Mouse (Mus musculus): ENCODE results near the gene Ppm1n. TPM values are rescaled to one million over a fixed set of nuclear protein-coding genes. Genes with fewer than 3 reads are reported as not detected.

Ppm1n gene
- polyA plus RNA-seq, 1 experiment from 2014 or later: not detected

DNA sequence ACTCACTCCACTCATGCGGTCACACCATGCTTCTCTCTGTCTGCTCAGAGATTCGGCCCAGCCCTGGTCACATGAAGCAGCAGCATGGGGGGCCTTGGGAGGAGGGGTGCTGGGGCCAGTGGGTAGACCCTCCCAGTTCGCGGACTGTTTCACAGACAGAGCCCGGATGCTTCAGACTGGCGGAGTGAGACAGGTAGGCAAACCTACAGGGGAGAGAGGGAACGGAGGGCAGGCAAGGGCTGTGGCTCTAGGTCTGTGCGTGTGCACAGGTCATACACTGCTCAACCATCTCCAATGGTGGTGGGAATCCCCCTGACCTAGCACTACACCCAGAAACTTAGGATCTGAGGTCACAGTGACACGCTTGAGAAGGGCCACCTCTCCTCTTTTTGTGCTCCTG lies 39.6 kb upstream of the Ppm1n start:
- Histone ChIP-seq H3K4me1 (peaks cover 7% of the 10 kb centered on the region; the same call in 1 of the 2 replicates), H3K4me3 (peak overlapping the region; percentile 47), H3K9ac (peak overlapping the region; percentile 28; the same call in 1 of the 2 replicates), H3K27ac (no peak overlapping the region), H3K36me3 (no peaks in the 10 kb centered on the region), H3K9me3 (no peaks in the 10 kb centered on the region), H3K27me3 (peaks cover 49% of the 10 kb centered on the region), H3K4me2 (replicated peaks) (peak overlapping the region; percentile 83)
- peak; percentile 58 for ATAC-seq (ENCODE audit: insufficient number of reproducible peaks, insufficient read depth, low FRiP score, low TSS enrichment)
- WGBS: 19% methylated on average over 9 of the region's 9 CpGs

- Histone ChIP-seq H3K4me3 (no peak overlapping the region), H3K4me2 (replicated peaks) (no peak overlapping the region), H3K4me1 (peaks cover 7% of the 10 kb centered on the region; the same call in 1 of the 2 replicates), H3K27me3 (peaks cover 48% of the 10 kb centered on the region), H3K9me3 (no peaks in the 10 kb centered on the region), H3K36me3 (no peaks in the 10 kb centered on the region), H3K9ac (no peak overlapping the region), H3K27ac (no peak overlapping the region)
- 80% methylated on average over 7 of the region's 7 CpGs for WGBS
- ATAC-seq (ENCODE audit: insufficient number of reproducible peaks, insufficient read depth, low FRiP score, low TSS enrichment): no peak
These were observed 38.8 kb upstream of the Ppm1n start for GRCm38 (mm10) chr7:19318676-19319075.

DNA sequence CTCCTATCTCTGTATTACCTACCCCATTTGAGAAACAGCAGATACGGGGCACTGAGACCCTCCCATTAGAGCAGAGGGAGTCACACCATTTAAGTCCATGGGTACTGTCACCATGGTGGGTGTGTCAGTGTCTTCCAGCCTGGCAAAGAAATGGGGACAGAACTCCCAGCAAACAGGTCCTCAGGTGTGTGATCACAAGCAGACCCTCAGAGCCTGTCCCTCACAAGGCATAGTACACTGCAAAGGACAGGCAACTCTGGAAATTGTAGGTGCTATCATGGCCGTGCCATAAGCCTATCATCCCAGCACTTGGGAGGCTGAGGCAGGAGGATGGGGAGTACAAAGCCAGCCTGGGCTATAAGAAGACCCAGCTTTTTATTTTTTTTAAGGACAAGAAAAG lies 38.3 kb upstream of the Ppm1n start:
- Histone ChIP-seq H3K4me2 (replicated peaks) (no peak overlapping the region), H3K9me3 (no peaks in the 10 kb centered on the region), H3K36me3 (no peaks in the 10 kb centered on the region), H3K4me1 (peaks cover 7% of the 10 kb centered on the region; the same call in 1 of the 2 replicates), H3K27ac (no peak overlapping the region), H3K4me3 (no peak overlapping the region), H3K9ac (no peak overlapping the region), H3K27me3 (peaks cover 52% of the 10 kb centered on the region)
- WGBS: 62% methylated on average over 2 of the region's 2 CpGs
- no peak for ATAC-seq (ENCODE audit: insufficient number of reproducible peaks, insufficient read depth, low FRiP score, low TSS enrichment)

DNA sequence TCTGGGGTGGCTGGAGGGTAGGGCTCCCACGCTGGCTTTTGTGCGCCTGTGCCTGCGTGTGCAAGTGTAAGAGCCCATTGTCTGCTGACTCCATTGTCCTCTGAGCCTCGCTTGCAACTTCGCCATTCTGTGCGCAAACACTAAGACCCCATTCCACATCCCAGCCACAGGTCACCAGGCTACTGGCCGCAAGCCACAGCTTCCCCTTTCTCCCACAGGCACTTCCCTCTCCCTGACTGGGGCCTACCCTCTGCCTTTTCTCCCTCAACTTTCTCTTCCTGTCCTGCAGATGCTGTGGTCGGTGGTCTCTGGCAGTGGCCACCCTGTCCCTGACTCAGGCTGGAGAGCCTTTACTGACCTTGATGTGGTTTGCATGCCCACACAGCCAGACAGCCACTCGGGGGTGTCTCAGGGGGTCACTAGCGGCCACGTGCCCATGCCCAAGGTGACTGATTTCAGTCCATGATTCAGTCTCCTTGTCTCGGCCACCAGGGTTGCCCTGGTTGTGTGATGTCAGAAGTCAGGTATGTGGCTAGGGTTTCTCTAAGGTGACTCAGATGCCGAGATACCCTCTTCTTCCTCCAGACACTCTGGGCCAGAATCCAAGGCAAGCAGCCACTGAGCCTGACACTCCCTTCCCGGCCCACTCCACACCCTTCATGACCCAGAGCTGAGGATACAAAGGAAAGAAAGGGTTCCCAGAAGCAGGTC lies 36.7 kb upstream of the Ppm1n start:
- H3K27ac ChIP-seq: no peak overlapping the region
- no peak overlapping the region for H3K9ac ChIP-seq

DNA sequence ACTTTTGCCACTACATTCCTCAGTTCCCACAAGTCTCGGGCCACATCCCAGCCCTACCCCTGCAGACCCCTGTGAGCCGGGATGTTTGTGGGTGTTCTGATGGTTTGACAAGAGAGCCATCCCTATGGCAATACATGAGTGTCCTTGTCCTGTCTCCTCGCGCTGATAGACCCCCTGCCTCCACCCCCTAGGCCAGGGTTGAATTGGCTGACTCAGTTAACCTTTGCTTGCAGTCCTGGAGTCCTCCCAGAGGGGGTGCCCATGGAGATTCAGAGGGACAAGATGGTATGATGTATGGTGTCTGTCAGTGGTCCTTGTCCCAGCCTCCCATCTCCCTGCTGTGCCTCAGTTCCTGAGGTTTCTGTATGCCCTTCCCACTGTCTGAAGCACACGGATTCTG lies 34.2 kb upstream of the Ppm1n start:
- Histone ChIP-seq H3K4me3 (no peak overlapping the region), H3K4me2 (replicated peaks) (no peak overlapping the region), H3K4me1 (peaks cover 9% of the 10 kb centered on the region), H3K27ac (no peak overlapping the region), H3K27me3 (peaks cover 51% of the 10 kb centered on the region), H3K9ac (no peak overlapping the region), H3K36me3 (no peaks in the 10 kb centered on the region), H3K9me3 (no peaks in the 10 kb centered on the region)
- ATAC-seq (ENCODE audit: insufficient number of reproducible peaks, insufficient read depth, low FRiP score, low TSS enrichment): no peak
- 41% methylated on average over 5 of the region's 5 CpGs for WGBS

More for the DNA sequence above, 36.7 kb upstream of the Ppm1n start:
- H3K4me1 ChIP-seq: peaks cover 7% of the 10 kb centered on the region; the same call in 1 of the 2 replicates
- no peaks in the 10 kb centered on the region for H3K36me3 ChIP-seq
- WGBS: 56% methylated on average over 14 of the region's 14 CpGs
- no peak for ATAC-seq (ENCODE audit: insufficient number of reproducible peaks, insufficient read depth, low FRiP score, low TSS enrichment)
- H3K9me3 ChIP-seq: no peaks in the 10 kb centered on the region
- H3K4me3 ChIP-seq: no peak overlapping the region
- H3K4me2 ChIP-seq (replicated peaks): no peak overlapping the region
- peaks cover 52% of the 10 kb centered on the region for H3K27me3 ChIP-seq

DNA sequence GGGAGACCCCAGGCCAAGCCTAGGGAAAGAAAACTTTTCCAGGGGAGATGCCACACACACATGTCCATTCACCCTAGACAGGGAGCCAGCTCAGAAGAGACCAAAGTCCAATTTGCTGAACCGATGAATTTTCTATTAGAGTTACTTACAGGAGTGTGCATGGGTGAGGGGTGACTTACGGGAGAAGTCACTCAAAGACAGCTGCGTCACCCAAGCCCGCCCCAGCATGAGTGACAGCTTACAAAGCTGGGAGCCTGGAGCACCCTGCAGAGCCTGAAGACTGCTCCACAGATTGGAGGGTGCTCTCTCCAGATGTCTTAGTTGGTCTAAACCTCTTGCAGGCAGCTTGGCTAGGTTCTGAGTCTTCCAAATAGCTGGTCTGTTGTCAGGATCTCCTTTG lies 32.1 kb upstream of the Ppm1n start:
- Histone ChIP-seq H3K9me3 (no peaks in the 10 kb centered on the region), H3K4me1 (peaks cover 14% of the 10 kb centered on the region), H3K4me2 (replicated peaks) (no peak overlapping the region), H3K27me3 (peaks cover 38% of the 10 kb centered on the region), H3K36me3 (no peaks in the 10 kb centered on the region), H3K4me3 (no peak overlapping the region), H3K27ac (no peak overlapping the region), H3K9ac (no peak overlapping the region)
- 37% methylated on average over 4 of the region's 4 CpGs for WGBS
- no peak for ATAC-seq (ENCODE audit: insufficient number of reproducible peaks, insufficient read depth, low FRiP score, low TSS enrichment)

DNA sequence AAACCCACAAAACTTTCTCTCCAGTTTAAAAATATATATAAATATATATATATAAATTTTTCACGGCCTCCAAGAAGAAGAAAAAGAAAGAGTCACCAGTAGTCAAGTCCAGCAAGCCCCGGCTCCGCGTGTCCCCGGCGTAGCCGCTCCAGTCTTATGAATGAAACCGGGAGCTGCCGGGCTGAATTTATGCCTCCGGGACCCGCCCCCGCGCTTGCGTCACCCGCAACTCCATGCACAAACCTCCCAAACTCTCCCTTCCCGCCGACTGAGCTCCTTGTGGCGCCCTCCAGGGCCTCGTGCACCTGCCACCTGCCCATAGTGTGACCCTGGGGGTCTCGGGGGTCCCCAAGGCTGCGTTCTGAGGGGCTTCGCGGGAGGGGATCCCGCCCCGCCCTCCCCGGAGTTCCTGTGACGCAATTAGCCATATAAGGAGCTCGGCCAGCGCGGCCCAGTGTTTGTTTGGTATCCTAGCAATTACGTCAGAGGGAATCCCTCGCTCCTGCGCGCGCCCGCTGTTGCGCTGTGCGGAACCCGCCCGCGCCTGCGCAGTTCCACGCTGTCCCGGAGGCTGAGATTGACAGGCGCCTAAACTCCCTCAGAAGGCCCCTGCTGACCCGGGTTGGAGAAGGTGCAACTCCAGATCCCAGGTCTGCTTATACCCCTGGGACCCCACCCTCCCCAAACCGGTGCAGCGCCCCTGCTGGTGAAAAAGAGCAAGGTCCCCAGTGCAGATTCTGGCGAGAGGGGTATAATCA lies 30.2 kb upstream of the Ppm1n start, which contains the start of gene Fosb:
Gene Fosb, minus strand, starts transcription at position 168 of the 758 bp plus-strand sequence.
- no peaks in the 10 kb centered on the region for H3K9me3 ChIP-seq
- H3K36me3 ChIP-seq: no peaks in the 10 kb centered on the region
- H3K4me1 ChIP-seq: peaks cover 14% of the 10 kb centered on the region
- under 1% methylated on average over 49 of the region's 49 CpGs for WGBS
- peak; percentile 71 for ATAC-seq (ENCODE audit: insufficient number of reproducible peaks, insufficient read depth, low FRiP score, low TSS enrichment)
- H3K4me2 ChIP-seq (replicated peaks): peak within 1 kb of the TSS; percentile 98
- H3K27ac ChIP-seq: no peak within 1 kb of the TSS
- peak within 1 kb of the TSS; percentile 61 for H3K9ac ChIP-seq
- peaks cover 46% of the 10 kb centered on the region for H3K27me3 ChIP-seq
- peak within 1 kb of the TSS; percentile 67 for H3K4me3 ChIP-seq

GRCm38 (mm10) chr7:19309278-19309883 lies 29.5 kb upstream of the Ppm1n start:
- Histone ChIP-seq H3K27me3 (peaks cover 50% of the 10 kb centered on the region), H3K4me3 (peak overlapping the region; percentile 67), H3K27ac (no peak overlapping the region), H3K36me3 (no peaks in the 10 kb centered on the region), H3K9me3 (no peaks in the 10 kb centered on the region), H3K4me1 (peaks cover 14% of the 10 kb centered on the region), H3K4me2 (replicated peaks) (peak overlapping the region; percentile 98), H3K9ac (peak overlapping the region; percentile 49)
- 1% methylated on average over 48 of the region's 48 CpGs for WGBS
- ATAC-seq (ENCODE audit: insufficient number of reproducible peaks, insufficient read depth, low FRiP score, low TSS enrichment): no peak

GRCm38 (mm10) chr7:19308454-19309277 lies 28.8 kb upstream of the Ppm1n start:
- Histone ChIP-seq H3K9me3 (no peaks in the 10 kb centered on the region), H3K27me3 (peaks cover 54% of the 10 kb centered on the region), H3K27ac (no peak overlapping the region), H3K4me3 (peak overlapping the region; percentile 67), H3K4me1 (peaks cover 20% of the 10 kb centered on the region), H3K4me2 (replicated peaks) (peak overlapping the region; percentile 98), H3K36me3 (no peaks in the 10 kb centered on the region), H3K9ac (peak overlapping the region; percentile 49)
- peak; percentile 84 for ATAC-seq (ENCODE audit: insufficient number of reproducible peaks, insufficient read depth, low FRiP score, low TSS enrichment)
- WGBS: under 1% methylated on average over 58 of the region's 58 CpGs

GRCm38 (mm10) chr7:19307739-19308453 lies 28.0 kb upstream of the Ppm1n start:
- H3K36me3 ChIP-seq: no peaks in the 10 kb centered on the region
- H3K9ac ChIP-seq: peak overlapping the region; percentile 37
- peaks cover 23% of the 10 kb centered on the region for H3K4me1 ChIP-seq
- H3K4me3 ChIP-seq: peak overlapping the region; percentile 67
- peaks cover 56% of the 10 kb centered on the region for H3K27me3 ChIP-seq
- H3K4me2 ChIP-seq (replicated peaks): peak overlapping the region; percentile 98
- WGBS: 3% methylated on average over 18 of the region's 18 CpGs
- no peaks in the 10 kb centered on the region for H3K9me3 ChIP-seq
- H3K27ac ChIP-seq: no peak overlapping the region
- ATAC-seq (ENCODE audit: insufficient number of reproducible peaks, insufficient read depth, low FRiP score, low TSS enrichment): peak; percentile 61

Data from embryonic facial prominence, embryonic 12.5 days (tissue).